Mouse (Mus musculus) midbrain, embryonic 10.5 days (tissue): ENCODE measurements around the gene Stap2. TPM values are rescaled to one million over a fixed set of nuclear protein-coding genes. Genes with fewer than 3 reads are reported as not detected.
A peak's percentile ranks its signal among the peaks of the same experiment; 100 is the strongest.

Experiments
- DNase-seq: peaks from one replicate; pipeline ENCODE4 v3.0.0-alpha.2; 2017; ENCODE audit warnings: low spot score
- H3K27ac ChIP-seq: fragments of 300-500 bp; sonication (generic); replicated peaks from 2 replicates; pipeline ENCODE4 v1.5.1; 2016; ENCODE audit warnings: mild to moderate bottlenecking
- H3K27me3 ChIP-seq: fragments of 300-500 bp; sonication (generic); 2 replicates; pipeline ENCODE4 v1.6.1; 2016; ENCODE audit warnings: low read depth, mild to moderate bottlenecking; ENCODE audit not compliant: poor library complexity, severe bottlenecking
- H3K36me3 ChIP-seq: fragments of 300-500 bp; sonication (generic); 2 replicates; pipeline ENCODE4 v1.6.1; 2016; ENCODE audit warnings: mild to moderate bottlenecking, moderate library complexity
- H3K4me1 ChIP-seq: fragments of 300-500 bp; sonication (generic); 2 replicates; pipeline ENCODE4 v1.6.1; 2016
- H3K4me3 ChIP-seq: fragments of 300-500 bp; sonication (generic); 2 replicates; pipeline ENCODE4 v1.5.1; 2016; ENCODE audit warnings: mild to moderate bottlenecking, moderate library complexity
- H3K9me3 ChIP-seq: fragments of 300-500 bp; sonication (generic); replicated peaks from 2 replicates; pipeline ENCODE4 v1.6.1; 2016; ENCODE audit warnings: mild to moderate bottlenecking
- WGBS: fragments of 180-500 bp; shearing (Covaris S2); methylation state at CpG from one replicate; pipeline ENCODE4 v1.1.7; 2016; 5-methylcytosine and 5-hydroxymethylcytosine counted together
- polyA plus RNA-seq: library from polyadenylated mRNA; unstranded; fragments of >200 nt; fragmentation: Nextera tagmentation; extraction: Ambion mirVana; gene quantifications from 2 replicates; pipeline ENCODE4 v1.2.1, GENCODE M21; 2016

The Stap2 gene
- polyA plus RNA-seq, 1 experiment from 2014 or later = 5.2 TPM

DNA sequence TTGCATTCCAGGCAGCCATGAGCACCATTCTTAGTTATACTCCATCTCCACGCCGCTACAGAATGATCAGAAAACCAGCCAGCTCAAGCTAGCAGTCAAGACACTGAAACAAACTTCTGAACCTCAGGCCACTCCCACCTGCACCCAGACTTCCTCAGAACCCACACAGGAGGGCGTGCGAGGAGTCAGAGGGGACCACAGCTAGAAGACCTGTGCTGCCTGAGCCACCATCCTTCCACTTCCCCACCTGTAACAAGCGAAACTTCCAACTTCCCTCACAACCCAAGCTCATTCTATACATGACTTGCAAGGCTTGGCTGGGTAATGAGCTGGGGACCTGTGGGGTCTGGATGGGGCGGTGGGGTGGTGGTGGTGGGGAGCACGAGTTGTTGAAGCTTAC lies 27.4 kb upstream of the Stap2 start:
- whole genome bisulfite sequencing = 91% methylated on average over 7 of the region's 7 CpGs
- H3K36me3 ChIP-seq = peaks cover 68% of the 10 kb centered on the region

GRCm38 (mm10) chr17:56032127-56032733 lies 26.8 kb upstream of the Stap2 start:
- Histone ChIP-seq H3K27me3 (no peaks in the 10 kb centered on the region), H3K27ac (no peak overlapping the region), H3K9me3 (no peaks in the 10 kb centered on the region), H3K4me1 (peaks cover 27% of the 10 kb centered on the region), H3K4me3 (no peak overlapping the region), H3K36me3 (peaks cover 74% of the 10 kb centered on the region)
- 83% methylated on average over 6 of the region's 6 CpGs for whole genome bisulfite sequencing
- no peak for DNase-seq

More for the DNA sequence above, 27.4 kb upstream of the Stap2 start:
- Histone ChIP-seq H3K4me1 (peaks cover 27% of the 10 kb centered on the region), H3K27ac (no peak overlapping the region), H3K4me3 (no peak overlapping the region), H3K27me3 (no peaks in the 10 kb centered on the region), H3K9me3 (no peaks in the 10 kb centered on the region)
- no peak for DNase-seq

DNA sequence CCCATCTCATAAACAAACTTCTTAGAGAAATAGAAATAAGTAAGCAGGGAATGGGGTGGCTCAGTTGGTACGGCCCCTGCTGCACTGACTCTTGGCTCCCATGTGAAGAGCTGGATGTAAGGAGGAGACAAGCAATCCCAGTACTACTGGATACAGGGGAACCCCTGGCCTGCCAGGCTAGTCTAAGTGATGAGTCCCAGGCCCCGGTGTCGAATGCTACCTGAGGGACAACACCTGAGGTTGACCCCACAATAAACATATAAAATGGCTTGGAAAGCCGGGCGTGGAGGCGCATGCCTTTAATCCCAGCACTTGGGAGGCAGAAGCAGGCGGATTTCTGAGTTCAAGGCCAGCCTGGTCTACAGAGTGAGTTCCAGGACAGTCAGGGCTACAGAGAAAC lies 26.0 kb upstream of the Stap2 start:
- 93% methylated on average over 7 of the region's 7 CpGs for WGBS

DNA sequence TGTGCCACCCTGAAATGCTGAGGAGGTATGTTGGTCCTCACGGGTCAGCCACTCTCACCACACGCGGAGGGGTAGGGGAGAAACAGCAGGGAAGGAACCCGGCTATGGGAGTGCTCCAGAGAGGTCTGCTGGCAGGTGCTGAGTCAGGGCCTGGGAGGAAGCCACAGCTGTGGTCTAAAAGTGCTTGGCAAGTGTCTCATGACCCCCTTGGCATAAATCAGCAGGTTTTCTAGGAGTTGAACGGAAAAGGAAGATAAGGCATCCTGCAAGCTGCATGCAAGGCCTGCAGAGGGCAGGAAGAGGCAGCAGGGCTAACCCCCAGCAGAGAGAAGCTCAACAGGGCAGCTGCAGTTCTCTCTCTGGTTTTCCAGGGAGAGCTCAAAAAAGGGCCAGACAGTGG lies 25.5 kb upstream of the Stap2 start:
- Histone ChIP-seq H3K4me1 (peaks cover 27% of the 10 kb centered on the region), H3K4me3 (no peak overlapping the region), H3K27ac (no peak overlapping the region), H3K9me3 (no peaks in the 10 kb centered on the region), H3K27me3 (no peaks in the 10 kb centered on the region), H3K36me3 (peaks cover 83% of the 10 kb centered on the region)
- no peak for DNase-seq
- WGBS = 84% methylated on average over 5 of the region's 5 CpGs

More for the DNA sequence above, 26.0 kb upstream of the Stap2 start:
- Histone ChIP-seq H3K27me3 (no peaks in the 10 kb centered on the region), H3K4me3 (no peak overlapping the region), H3K36me3 (peaks cover 81% of the 10 kb centered on the region), H3K9me3 (no peaks in the 10 kb centered on the region), H3K4me1 (peaks cover 27% of the 10 kb centered on the region), H3K27ac (no peak overlapping the region)
- no peak for DNase-seq

DNA sequence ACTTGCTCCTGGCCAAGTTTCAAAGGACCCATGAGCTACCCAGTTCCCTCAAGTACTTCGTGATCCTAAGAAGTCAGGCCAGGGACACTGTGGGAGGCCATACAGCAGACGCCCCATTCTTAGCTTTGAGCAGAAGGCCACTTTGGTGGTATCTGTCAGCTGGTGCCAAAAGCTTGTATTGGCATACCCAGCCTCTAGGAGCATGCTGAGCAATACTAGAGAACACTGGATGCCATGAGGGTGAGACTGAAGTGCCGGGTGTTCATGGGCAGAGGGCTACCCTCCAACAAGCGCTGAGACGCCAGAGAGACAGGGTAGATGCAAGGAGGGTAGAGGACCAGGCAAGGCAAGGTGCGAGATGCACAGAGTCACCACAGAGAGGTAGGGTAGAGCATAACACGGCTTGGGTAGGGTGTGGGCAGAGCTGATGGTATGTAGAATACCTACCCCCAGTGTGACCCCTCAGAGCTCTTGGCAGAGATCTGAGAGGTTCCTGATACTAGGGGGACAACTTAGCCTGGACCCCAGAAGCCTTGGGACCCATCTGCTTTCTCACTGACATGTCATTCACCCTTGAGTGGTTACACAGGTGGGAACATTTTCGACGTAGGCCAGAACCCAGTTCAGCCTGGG lies 25.0 kb upstream of the Stap2 start:
- Histone ChIP-seq H3K36me3 (peaks cover 85% of the 10 kb centered on the region), H3K4me1 (peaks cover 23% of the 10 kb centered on the region), H3K27ac (no peak overlapping the region), H3K27me3 (no peaks in the 10 kb centered on the region), H3K4me3 (no peak overlapping the region), H3K9me3 (no peaks in the 10 kb centered on the region)
- 91% methylated on average over 9 of the region's 9 CpGs for WGBS
- no peak for DNase-seq

DNA sequence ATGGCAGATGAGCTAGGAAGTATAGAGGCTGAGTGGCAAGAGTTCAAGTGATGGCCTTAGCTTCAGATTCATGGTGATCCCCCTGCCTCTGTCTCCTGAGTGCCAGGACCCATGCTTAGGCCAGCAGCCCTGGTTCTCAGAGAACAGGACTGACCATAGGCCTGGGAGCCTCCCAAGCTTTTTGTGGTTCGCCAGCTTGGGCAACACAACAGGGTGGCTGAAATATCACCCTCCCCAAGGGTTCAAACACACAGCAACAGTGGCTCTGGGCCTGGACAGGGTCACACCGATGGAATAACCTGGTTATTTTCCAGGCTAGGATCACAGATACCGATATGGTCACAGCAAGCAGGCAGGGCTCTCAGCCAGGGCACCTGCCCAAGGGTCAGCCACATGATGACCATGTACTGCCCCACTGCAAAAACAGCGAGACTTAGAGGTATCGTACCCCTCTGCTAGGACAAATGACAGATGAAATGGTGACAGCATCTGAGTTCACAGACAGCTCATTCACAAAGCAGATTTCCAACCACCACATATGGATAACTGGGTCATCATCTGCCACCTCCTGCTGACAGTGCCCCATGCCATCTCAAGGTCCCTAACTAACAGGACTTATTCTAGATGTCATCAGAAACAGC lies 22.5 kb upstream of the Stap2 start:
- DNase-seq = no peak
- WGBS = 92% methylated on average over 5 of the region's 5 CpGs
- Histone ChIP-seq H3K4me3 (no peak overlapping the region), H3K9me3 (no peaks in the 10 kb centered on the region), H3K27me3 (no peaks in the 10 kb centered on the region), H3K4me1 (peaks cover 16% of the 10 kb centered on the region), H3K36me3 (peaks cover 79% of the 10 kb centered on the region), H3K27ac (no peak overlapping the region)

DNA sequence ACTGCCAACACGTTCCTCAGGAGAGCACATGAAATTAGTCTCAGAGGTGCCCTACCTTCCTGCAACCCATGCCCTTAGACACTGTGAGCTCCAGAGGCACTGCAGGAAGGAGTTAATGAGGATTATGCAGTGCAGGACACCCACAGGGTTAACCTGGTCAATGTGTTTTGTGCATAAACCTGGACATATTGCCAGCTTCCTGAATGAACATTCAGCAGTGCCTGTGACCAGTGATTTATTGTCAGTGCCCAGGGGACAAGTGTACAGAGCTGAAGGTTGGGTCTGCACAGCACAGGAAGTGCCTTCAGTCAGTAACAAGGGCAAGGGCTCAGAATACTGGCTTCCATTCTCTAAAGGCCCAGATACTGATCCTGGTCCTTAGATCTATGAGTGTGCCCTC lies 21.5 kb upstream of the Stap2 start:
- H3K4me1 ChIP-seq = peaks cover 18% of the 10 kb centered on the region
- no peaks in the 10 kb centered on the region for H3K27me3 ChIP-seq
- DNase-seq = no peak
- H3K9me3 ChIP-seq = no peaks in the 10 kb centered on the region
- H3K4me3 ChIP-seq = no peak overlapping the region
- H3K27ac ChIP-seq = no peak overlapping the region
- peaks cover 73% of the 10 kb centered on the region for H3K36me3 ChIP-seq
- 79% methylated on average over 1 of the region's 1 CpGs for WGBS

DNA sequence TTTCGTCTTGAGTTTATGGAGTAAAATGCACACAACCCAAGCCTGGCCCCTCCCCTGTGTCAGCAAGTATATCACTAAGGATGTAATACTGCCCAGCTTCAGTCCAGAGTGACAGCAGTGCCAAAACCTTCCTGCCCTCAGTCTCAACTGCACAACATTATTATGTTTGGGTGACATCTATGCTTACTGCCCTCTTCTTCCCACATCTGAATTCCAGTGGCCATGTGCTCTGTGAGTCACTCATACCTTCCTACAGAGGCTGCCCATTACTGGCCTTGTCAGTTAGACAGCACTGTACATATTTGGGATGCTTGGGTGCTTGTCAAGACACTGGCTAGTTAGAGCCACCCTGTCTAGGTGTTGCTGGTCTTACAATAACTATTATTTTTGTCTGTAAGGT lies 20.9 kb upstream of the Stap2 start:
- Histone ChIP-seq H3K36me3 (peaks cover 69% of the 10 kb centered on the region), H3K27me3 (no peaks in the 10 kb centered on the region), H3K27ac (no peak overlapping the region), H3K4me1 (peaks cover 18% of the 10 kb centered on the region), H3K4me3 (no peak overlapping the region), H3K9me3 (no peaks in the 10 kb centered on the region)
- WGBS = 97% methylated on average over 1 of the region's 1 CpGs
- DNase-seq = no peak

DNA sequence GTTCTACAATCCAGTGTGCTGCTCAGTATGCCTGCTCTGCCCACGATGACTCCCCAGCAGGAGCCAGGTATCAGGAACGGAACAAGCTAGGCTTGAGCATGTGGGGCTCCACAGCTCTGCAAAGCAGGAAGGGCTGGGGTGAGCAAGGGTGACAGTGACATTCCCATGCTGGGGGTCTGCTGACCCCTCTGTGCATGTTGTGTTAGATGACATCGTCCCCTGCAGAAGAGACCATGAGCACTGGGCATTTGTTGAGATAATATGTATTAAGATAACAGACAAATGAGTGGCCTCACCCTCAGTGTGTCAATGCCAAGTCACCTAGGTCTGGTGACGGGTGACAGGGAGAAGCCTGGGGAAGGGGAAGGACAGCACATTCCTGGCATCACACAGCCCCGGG lies 19.5 kb upstream of the Stap2 start:
- H3K36me3 ChIP-seq = peaks cover 66% of the 10 kb centered on the region

DNA sequence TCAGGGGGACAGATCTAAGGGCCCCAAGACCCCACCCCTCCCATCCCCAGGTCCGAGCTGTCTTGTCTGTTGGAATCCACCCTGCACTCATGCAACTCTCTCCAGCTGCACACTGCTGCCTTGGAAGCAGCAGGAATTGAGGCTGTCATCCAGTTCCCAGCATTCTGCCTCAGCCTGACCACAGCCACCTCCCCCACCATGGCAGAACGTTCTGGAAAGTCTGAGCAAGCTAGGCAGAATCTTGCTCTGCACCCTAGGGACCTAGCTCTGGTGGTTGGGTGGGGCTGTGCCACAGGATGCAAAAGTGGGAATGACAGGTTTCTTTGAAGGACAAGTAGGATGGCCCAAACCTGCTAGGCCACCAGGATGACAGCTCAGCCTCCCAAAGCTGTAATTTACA lies 19.1 kb upstream of the Stap2 start:
- 84% methylated on average over 2 of the region's 2 CpGs for WGBS
- peaks cover 66% of the 10 kb centered on the region for H3K36me3 ChIP-seq
- DNase-seq = no peak

More for the DNA sequence above, 19.5 kb upstream of the Stap2 start:
- Histone ChIP-seq H3K4me3 (no peak overlapping the region), H3K27me3 (no peaks in the 10 kb centered on the region), H3K4me1 (peaks cover 18% of the 10 kb centered on the region), H3K27ac (no peak overlapping the region), H3K9me3 (no peaks in the 10 kb centered on the region)
- no peak for DNase-seq
- WGBS = 85% methylated on average over 5 of the region's 5 CpGs

DNA sequence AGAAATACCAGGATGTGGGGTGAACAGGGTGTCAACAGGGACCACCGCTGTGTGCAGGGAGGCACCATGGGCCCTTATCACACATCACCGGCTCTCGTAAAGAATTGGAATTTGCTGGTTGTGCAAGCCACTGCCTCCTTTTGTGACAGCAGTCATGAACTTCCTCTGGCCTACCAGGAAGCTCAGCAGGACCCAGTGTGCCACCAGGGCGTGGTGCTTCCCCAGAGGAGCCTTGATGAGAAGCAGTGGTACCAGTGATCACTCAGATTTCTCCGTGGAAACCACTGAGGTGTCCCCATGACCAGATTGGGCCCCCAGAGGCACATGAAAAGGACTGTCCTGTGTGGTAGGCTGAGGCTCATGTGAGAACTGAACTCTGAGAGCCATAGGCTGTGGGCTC lies 18.0 kb upstream of the Stap2 start:
- Histone ChIP-seq H3K4me1 (peaks cover 14% of the 10 kb centered on the region), H3K36me3 (peaks cover 66% of the 10 kb centered on the region), H3K27ac (0 out of 2 replicates have a peak overlapping the region, but pooled peaks have one; percentile 38), H3K9me3 (no peaks in the 10 kb centered on the region), H3K4me3 (no peak overlapping the region), H3K27me3 (no peaks in the 10 kb centered on the region)
- WGBS = 90% methylated on average over 5 of the region's 5 CpGs
- DNase-seq = no peak

More for the DNA sequence above, 19.1 kb upstream of the Stap2 start:
- H3K27me3 ChIP-seq = no peaks in the 10 kb centered on the region
- no peak overlapping the region for H3K27ac ChIP-seq
- H3K9me3 ChIP-seq = no peaks in the 10 kb centered on the region
- peaks cover 17% of the 10 kb centered on the region for H3K4me1 ChIP-seq
- no peak overlapping the region for H3K4me3 ChIP-seq

DNA sequence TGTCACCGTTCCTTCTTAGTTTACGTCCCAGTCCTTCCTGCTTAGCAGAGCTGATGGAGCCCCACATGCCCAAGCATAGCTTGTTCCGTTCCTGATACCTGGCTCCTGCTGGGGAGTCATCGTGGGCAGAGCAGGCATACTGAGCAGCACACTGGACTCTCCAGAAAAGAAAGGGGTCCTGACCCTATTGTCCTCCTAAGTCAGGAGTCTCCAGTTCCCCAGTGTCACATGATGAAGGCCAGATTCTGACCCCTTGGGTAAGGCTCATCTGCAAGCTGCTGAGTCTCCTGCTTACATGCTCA lies 17.6 kb upstream of the Stap2 start:
- H3K27ac ChIP-seq = 0 out of 2 replicates have a peak overlapping the region, but pooled peaks have one; percentile 38
- 86% methylated on average over 4 of the region's 4 CpGs for WGBS
- H3K4me1 ChIP-seq = peaks cover 14% of the 10 kb centered on the region
- no peaks in the 10 kb centered on the region for H3K27me3 ChIP-seq
- H3K4me3 ChIP-seq = no peak overlapping the region
- peaks cover 66% of the 10 kb centered on the region for H3K36me3 ChIP-seq
- DNase-seq = no peak
- no peaks in the 10 kb centered on the region for H3K9me3 ChIP-seq
